Mouse (Mus musculus) retina, postnatal 1 day (tissue): ENCODE data around the gene Dyrk1a.

ENCODE experiments used
- DNase-seq: peaks from one replicate; pipeline ENCODE4 v3.0.0-alpha.2; 2012

Gene Dyrk1a

DNA sequence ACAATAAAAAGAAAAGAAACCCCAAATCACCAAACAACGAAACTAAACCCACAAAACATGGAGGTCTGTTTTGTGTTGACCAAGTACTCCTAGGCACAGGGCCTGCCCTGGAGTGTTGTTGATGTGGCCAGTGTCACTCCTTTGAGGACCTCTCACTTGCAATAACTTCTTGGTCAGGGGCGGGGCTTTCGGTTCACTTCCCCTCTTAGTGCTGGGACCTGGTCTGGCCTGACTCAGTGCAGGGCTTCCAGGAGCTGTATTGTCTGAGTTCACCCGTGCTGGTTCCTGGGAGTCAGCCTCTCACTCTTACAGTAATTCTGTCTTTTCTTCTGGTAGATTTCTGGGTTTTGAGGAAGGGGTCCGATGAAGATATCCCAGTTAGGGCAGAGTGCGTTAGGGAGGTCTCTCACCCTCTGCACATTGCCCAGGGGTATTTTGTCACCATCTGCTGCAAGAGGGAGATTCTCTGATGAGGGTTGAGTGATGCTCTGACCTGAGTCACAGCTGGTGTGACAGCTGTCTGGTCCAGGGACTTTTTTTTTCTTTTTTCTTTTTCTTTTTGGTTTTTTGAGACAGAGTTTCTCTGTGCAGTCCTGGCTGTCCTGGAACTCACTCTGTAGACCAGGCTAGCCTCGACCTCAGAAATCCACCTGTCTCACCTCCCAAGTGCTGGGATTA is 150.8 kb downstream of the Dyrk1a start:
- DNase-seq: no peak

- no peak for DNase-seq
Observed at GRCm38 (mm10) chr16:94721549-94722006, 151.8 kb downstream of the Dyrk1a start.

DNA sequence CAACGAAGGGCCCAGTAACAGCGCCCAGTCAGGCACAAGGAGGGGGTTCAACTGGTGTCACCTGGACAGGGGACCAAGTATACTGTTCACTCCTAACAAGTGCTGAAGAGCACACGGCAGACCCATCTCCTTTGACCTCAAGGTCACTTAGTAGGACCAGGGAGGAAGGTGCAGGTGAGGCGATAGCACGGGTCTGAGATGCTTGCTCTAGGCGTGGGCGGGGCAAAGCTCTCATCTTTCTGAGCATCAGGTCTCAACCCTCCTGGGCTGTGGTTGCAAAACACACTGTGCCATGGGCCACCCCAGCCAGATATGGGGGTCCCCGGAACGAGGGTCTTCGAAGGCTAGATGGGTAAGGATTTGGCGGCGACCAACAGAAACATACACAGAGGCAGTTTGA is 153.1 kb downstream of the Dyrk1a start:
- DNase-seq: no peak

DNA sequence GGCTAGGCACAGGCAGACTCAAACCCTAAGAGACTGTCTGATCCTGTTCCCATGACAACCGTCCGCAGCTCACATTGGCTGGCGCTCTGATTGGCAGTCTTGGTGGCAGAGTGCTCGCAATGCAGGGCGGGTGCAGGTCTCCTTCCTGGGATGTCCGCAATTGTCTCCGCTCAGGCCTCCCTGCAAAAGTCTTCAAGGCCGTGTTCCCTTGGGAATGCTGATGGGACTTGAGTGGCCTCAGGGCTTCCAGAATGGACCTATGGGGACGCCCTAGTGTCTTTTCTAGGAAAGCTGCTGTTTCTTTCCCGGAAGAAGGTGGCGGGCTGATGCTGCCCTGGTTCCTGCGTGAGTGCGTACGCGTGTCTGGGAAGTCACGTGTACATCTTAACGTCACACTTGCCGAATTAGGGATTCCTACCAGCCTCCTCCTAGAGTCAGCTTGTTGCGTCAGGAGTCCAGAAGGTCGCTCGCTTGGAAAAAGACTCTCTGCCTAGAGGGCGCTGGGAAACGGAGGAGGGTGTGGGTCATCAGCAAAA is 154.3 kb downstream of the Dyrk1a start:
- DNase-seq: peak; percentile 95

DNA sequence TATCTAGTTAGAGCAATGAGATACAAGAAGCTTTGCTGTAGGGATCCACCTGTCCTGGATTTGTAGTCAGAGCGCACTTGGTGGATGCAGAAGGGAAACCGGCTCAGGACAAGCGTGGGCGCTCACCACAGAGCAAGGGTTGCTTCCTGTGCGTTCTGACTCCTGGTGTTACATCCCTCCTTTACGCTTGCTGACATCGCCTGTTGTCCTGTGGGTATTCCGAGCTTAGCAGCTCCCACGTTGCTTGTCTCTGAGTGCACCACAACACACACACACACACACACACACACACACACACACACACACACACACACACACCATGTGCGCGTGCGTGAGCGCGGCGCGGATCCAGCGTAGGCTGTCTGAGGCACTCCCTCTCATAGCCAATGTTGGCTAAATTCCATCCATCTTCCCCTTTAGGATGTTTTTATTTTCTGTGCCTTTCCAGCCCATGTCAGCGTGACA is 155.0 kb downstream of the Dyrk1a start:
- peak; percentile 64 for DNase-seq

GRCm38 (mm10) chr16:94729236-94729635 is 159.4 kb downstream of the Dyrk1a start:
- no peak for DNase-seq

DNA sequence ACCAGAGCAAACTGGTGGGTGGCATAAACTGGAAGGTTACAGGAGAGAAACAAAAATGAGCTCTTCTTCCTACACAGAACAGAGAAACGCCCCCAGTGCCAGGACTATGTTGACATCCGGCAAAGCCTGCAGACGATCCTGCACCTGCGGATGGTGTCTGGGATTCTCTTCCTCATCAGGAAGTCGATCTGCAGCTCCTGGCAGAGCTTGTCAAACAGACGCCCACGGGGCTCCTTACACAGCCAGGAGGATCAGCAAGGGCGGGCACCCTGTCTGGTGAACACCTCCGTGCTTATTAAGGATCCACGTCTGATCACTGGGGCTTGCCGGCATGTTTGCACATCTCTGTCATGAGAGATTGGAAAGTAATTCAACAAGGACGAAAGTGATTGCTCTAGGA is 161.2 kb downstream of the Dyrk1a start:
- no peak for DNase-seq

- no peak for DNase-seq
Observed at GRCm38 (mm10) chr16:94735472-94735871, 165.7 kb downstream of the Dyrk1a start.

- no peak for DNase-seq
Observed at GRCm38 (mm10) chr16:94736462-94737358, 166.9 kb downstream of the Dyrk1a start.

- DNase-seq: no peak
Observed at GRCm38 (mm10) chr16:94737359-94737687, 167.5 kb downstream of the Dyrk1a start.

- peak; percentile 70 for DNase-seq
Observed at GRCm38 (mm10) chr16:94743853-94744501, 174.2 kb downstream of the Dyrk1a start.

DNA sequence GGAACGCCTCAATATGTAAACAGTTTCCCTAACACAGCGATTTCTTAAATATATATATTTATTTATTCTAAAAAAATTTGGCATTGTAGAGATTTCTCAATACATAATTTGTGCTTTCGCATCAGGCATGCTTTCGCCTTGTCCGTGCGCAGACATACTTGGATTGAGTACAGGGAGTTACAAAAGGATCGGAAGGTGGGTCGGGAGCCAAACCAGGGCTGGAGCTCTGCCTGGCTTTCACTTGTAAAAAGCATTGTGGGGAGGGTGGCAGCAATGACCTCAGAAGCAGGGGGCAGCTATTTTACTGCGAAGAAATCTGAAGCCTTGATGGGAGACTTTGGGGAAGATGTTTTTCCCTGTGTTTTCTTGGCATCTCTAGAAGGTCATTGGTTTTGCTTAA is 175.2 kb downstream of the Dyrk1a start:
- no peak for DNase-seq
